Mouse (Mus musculus): ENCODE data around the gene Gpr182. TPM values are rescaled to one million over a fixed set of nuclear protein-coding genes. Genes with fewer than 3 reads are reported as not detected.
"Not testable (repeated sequence)": the region's sequence is repeated elsewhere in the genome, so short reads cannot be mapped to it uniquely, and the experiment has no call there.

The Gpr182 gene
- total RNA-seq (2017), result not detected in 2 replicates

DNA sequence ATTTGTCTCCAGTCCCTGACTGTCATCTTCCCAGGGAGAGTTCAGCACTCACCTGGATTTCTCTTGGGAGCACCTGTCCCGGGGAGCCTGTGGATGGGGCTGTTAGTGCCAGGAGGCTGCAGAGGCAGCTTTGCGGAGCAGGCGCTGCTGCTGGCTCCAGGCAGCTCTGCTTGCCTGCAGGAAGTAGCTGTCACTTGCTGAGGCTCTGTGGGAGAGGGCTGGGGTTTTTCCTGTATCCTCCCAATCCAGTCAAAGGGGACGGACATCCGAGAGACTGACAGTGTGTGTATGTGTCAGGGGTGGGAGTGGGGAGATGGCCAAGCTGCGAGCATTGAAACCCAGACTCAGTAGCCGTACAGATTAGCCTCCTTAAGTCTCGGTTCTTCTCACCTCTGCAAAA, at the start of gene Gpr182:
TSS of gene Gpr182 (minus strand) at position 185 of the 400 bp plus-strand sequence.
- ATAC-seq (replicated peaks; ENCODE audit: low read depth, poor library complexity, severe bottlenecking), result peak; percentile 51

- ATAC-seq (replicated peaks; ENCODE audit: low read depth, poor library complexity, severe bottlenecking), result no peak
These were observed 49.4 kb upstream of the Gpr182 start, which contains the start of gene Rdh16 for GRCm38 (mm10) chr10:127800891-127801290. Rdh16 (plus strand) TSS chr10:127801152.

GRCm38 (mm10) chr10:127799295-127799694, 47.8 kb upstream of the Gpr182 start:
- ATAC-seq (replicated peaks; ENCODE audit: low read depth, poor library complexity, severe bottlenecking), result no peak

DNA sequence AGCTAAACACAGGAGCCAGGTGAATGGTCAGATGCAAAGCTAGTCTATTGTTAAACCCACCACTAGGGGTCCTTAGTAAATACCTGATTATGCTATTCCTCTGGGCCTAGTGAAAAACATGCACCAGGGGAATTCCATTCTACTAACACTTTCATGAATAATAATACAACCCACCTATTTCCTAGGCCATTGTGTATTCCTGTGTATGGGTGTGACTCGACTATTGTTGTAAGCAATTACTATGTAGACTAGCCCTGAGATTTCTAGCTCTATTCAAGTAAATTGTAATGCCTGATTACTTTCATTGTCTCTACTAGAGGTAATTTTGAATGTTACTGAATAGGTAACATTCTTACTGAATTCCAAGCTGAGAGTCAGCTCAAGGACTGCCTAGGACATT, 33.9 kb upstream of the Gpr182 start:
- not testable (repeated sequence) for ATAC-seq (replicated peaks; ENCODE audit: low read depth, poor library complexity, severe bottlenecking)

- not testable (repeated sequence) for ATAC-seq (replicated peaks; ENCODE audit: low read depth, poor library complexity, severe bottlenecking)
These were observed 30.8 kb upstream of the Gpr182 start for GRCm38 (mm10) chr10:127782321-127782720.

- no peak for ATAC-seq (replicated peaks; ENCODE audit: low read depth, poor library complexity, severe bottlenecking)
These were observed 24.5 kb upstream of the Gpr182 start, which contains the start of gene Rdh9 for GRCm38 (mm10) chr10:127776011-127776410. Rdh9 (plus strand) TSS chr10:127776386.

- ATAC-seq (replicated peaks; ENCODE audit: low read depth, poor library complexity, severe bottlenecking), result no peak
These were observed 15.0 kb upstream of the Gpr182 start for GRCm38 (mm10) chr10:127766564-127766963.

DNA sequence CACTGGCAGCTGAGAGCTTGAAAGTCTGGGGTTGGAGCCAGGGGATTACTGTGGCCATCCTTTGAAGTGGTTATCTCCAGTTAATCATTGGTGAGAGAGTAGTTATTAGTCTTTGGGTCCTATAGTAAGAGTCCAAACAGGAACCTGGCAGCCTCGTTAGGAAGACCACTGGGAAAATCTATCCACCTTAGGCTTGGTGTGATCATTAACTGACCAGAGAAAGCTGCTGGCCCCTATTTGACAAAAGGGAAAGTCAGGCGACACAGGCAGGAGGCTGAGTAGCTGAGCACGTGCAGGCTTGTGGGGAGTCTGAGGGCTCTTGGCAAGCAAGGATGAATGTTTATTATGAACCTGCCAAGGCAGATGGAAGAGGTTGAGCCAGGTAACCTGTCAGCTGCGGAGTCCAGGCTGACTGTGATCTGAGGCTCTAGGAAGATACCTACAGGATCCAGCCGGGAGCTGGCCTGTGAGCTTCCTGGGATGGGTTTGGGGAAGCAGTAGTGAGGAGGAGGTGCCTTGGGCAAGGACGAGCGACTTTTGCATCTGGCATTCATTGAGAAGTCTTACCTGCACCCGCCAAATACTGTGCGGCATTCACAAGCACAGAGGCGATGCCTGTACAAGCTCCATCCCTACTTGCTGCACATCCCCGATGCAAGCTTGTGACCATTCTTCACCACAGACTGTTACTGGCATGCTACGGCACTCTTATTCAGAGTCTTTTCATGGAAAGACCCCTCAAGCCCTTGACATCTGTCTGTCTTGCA, 12.6 kb upstream of the Gpr182 start:
- ATAC-seq (replicated peaks; ENCODE audit: low read depth, poor library complexity, severe bottlenecking), result no peak

GRCm38 (mm10) chr10:127762926-127763325, 11.4 kb upstream of the Gpr182 start:
- ATAC-seq (replicated peaks; ENCODE audit: low read depth, poor library complexity, severe bottlenecking), result not testable (repeated sequence)

- no peak for ATAC-seq (replicated peaks; ENCODE audit: low read depth, poor library complexity, severe bottlenecking)
These were observed 7.9 kb upstream of the Gpr182 start, which contains the start of the genes Rdh1 and Rdh16f1 for GRCm38 (mm10) chr10:127759181-127760110. Rdh1 (plus strand) TSS chr10:127759721. Rdh16f1 (plus strand) TSS chr10:127759787.

- ATAC-seq (replicated peaks; ENCODE audit: low read depth, poor library complexity, severe bottlenecking), result no peak
These were observed 4.4 kb upstream of the Gpr182 start for GRCm38 (mm10) chr10:127755770-127756468.

DNA sequence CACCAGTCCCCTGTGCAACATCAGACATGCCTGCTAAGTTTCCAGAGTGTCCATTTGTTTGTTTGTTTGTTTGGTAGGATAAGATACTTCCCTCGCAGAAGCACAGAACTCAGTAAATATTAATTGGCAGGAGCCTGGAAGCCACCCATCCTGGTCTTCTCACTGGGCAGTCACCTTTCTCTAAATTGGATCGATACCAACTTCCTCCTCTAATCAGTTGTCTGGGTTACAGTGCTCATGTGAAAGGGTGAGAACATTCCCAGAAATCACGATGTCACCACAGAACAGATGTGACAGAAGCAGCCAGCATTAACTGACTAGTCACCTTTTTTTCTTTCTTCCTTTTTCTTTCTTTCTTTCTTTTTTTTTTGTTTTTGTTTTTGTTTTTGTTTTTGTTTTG, 3.7 kb upstream of the Gpr182 start:
- no peak for ATAC-seq (replicated peaks; ENCODE audit: low read depth, poor library complexity, severe bottlenecking)

DNA sequence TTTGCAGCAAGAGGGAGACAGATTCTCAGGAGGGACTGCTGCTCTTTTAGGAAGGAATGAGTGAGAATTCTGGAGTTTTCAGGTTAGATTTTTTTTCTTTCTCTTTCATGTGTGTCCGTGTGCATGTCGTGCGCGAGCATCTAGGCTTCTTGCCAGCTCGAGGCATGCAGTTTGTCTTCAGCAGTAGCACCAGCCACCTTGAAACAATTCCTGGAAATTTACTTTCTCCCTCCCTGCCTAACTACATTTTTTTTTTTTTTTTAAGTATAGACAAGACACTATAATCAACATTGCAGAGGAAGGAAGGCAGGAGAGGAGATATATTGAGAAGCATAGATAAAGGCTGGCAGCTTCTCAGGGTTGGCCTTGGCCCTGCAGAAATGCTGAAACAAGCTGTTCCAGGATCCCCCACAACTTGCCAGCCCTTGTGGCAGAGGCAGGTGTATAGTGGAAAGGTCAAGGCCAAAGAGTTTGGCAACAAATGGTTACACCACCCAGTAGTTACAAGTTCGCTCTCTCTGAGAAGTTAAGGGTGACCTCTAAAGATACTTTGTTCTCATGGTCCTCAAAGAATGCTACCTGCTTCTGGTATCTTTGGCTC, 3.1 kb upstream of the Gpr182 start:
- ATAC-seq (replicated peaks; ENCODE audit: low read depth, poor library complexity, severe bottlenecking), result no peak

- no peak for ATAC-seq (replicated peaks; ENCODE audit: low read depth, poor library complexity, severe bottlenecking)
These were observed 1.3 kb downstream of the Gpr182 start for GRCm38 (mm10) chr10:127750136-127750777.

- no peak for ATAC-seq (replicated peaks; ENCODE audit: low read depth, poor library complexity, severe bottlenecking)
These were observed 2.5 kb downstream of the Gpr182 start for GRCm38 (mm10) chr10:127748847-127749612.

DNA sequence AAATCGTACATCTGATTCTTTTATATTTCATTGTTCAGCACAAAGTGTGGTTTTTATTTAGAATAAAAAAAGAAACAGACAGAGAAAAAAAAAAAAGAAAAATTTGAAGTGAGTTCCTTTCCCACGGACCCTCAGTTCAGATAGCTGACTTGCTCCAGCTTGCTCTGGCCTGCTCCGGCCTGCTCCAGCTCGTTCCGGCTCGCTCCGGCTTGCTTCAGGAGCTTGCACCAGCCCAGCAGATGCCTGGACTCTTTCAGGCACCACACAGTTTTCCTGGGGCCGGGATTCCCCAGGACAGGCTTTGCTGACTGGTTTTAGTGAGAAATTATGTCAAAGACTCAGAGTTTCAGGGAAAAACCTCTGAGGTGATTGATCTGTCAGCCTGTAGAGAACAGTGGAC, 4.3 kb downstream of the Gpr182 start:
- ATAC-seq (replicated peaks; ENCODE audit: low read depth, poor library complexity, severe bottlenecking), result no peak

DNA sequence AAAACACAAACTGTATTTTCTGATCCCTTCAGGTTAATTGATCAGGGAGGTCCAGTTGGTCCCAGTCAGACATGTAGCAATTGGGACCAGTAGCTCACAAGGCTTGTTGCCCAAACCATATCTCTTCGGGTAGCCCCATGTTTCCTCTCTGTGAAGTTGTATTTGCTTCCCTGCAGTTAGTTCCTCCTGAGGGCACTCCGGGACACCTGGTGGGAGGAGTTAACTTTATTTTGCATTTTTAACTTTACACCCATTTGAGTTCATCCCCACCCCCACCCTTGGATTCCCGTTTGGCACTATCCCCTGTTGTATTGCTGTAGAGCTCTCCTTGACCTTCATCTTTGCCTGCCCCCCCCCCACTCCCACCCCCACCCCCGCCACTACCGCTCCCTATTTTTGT, 5.6 kb downstream of the Gpr182 start:
- ATAC-seq (replicated peaks; ENCODE audit: low read depth, poor library complexity, severe bottlenecking), result no peak

DNA sequence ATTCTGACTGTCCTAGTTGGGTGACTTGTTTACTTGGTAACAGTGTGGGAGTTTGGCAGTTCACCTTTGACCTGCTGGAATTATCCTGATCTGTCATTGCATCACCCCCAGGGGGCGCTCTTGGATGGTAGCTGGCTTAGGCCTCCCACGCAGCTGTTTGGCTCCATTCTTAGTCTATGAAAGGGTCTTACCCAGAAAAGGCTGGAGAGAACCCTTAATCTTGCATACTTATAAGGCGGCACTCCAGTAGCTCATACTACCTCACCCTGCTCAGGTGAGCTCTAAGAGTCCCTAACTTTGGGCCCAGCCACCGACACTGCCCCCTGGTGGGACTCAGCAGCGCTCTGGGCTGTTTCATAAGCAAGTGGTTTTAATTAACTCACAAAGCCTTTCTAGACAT, 6.9 kb downstream of the Gpr182 start:
- ATAC-seq (replicated peaks; ENCODE audit: low read depth, poor library complexity, severe bottlenecking), result peak; percentile 54

Measured in common myeloid progenitor, adult 5-6 weeks (primary cell).